Mouse (Mus musculus): Measurements from ENCODE around the gene Stard13.

GRCm38 (mm10) chr5:151142671-151143601 is 90.7 kb downstream of the Stard13 start:
- no peak for TF ChIP-seq POLR2A (IDR thresholded peaks at IDR 0.05; ENCODE audit: borderline replicate concordance, low read depth, low read length)
- TF ChIP-seq CTCF (IDR thresholded peaks at IDR 0.05; ENCODE audit: low read depth, low read length): no peak
